Mouse (Mus musculus) CH12.LX (cell line): Measurements from ENCODE around the gene Bcl6b. TPM values are rescaled to one million over a fixed set of nuclear protein-coding genes. Genes with fewer than 3 reads are reported as not detected.

Source experiments
- DNase-seq: peaks from one replicate; pipeline ENCODE4 v3.0.0-alpha.2; 2013; ENCODE audit errors: extremely low read depth
- H3K27ac ChIP-seq: 2 replicates; pipeline ENCODE4 v1.5.1; 2012; ENCODE audit warnings: low read depth, mild to moderate bottlenecking, control low read depth, moderate library complexity; ENCODE audit not compliant: insufficient read depth
- H3K27me3 ChIP-seq: replicated peaks from 2 replicates; pipeline ENCODE3; 2012; ENCODE audit warnings: inconsistent platforms
- H3K36me3 ChIP-seq, 2 experiments: replicated peaks in 1 of 2; 2 replicates each; pipeline versions ENCODE3 to v1.6.1; 2012; ENCODE audit warnings: inconsistent platforms in 1 of 2, low read length in 1 of 2, mild to moderate bottlenecking in 1 of 2, mixed read lengths in 1 of 2, moderate library complexity in 1 of 2; ENCODE audit not compliant: control insufficient read depth in 1 of 2, insufficient read depth in 1 of 2
- H3K4me1 ChIP-seq, 2 experiments: 2 replicates each; pipeline ENCODE4 v1.6.1; 2012; ENCODE audit warnings: inconsistent platforms in 1 of 2, moderate library complexity in 1 of 2; ENCODE audit not compliant: insufficient read depth in 2 of 2, control insufficient read depth in 1 of 2
- H3K4me2 ChIP-seq: 2 replicates; pipeline ENCODE4 v1.6.1; 2012; ENCODE audit warnings: low read depth, mild to moderate bottlenecking, control low read depth; ENCODE audit not compliant: poor library complexity, insufficient read depth, severe bottlenecking
- H3K4me3 ChIP-seq, 3 experiments: fragments of 150-350 bp in 1 of 3; sonication (generic) in 1 of 3; replicated peaks in 1 of 3; 2 replicates each; pipeline versions ENCODE3 to v1.5.1; 2011 to 2012; ENCODE audit warnings: low read depth in 2 of 3, low read length in 2 of 3, mild to moderate bottlenecking in 2 of 3, moderate library complexity in 2 of 3, control low read depth in 1 of 3, improper control_type of control experiment in 1 of 3, inconsistent platforms in 1 of 3, mixed read lengths in 1 of 3; ENCODE audit not compliant: poor library complexity in 1 of 3
- H3K79me2 ChIP-seq: replicated peaks from 2 replicates; pipeline ENCODE4 v1.6.1; 2012; ENCODE audit warnings: mild to moderate bottlenecking, moderate library complexity; ENCODE audit not compliant: control insufficient read depth, poor library complexity, insufficient read depth, severe bottlenecking; ENCODE audit errors: extremely low read depth
- H3K9ac ChIP-seq: 2 replicates; pipeline ENCODE4 v1.6.1; 2012; ENCODE audit warnings: low read depth, mild to moderate bottlenecking, control low read depth, moderate library complexity; ENCODE audit not compliant: insufficient read depth
- H3K9me3 ChIP-seq: replicated peaks from 2 replicates; pipeline ENCODE3; 2012; ENCODE audit warnings: low read length, inconsistent platforms, mixed read lengths
- BHLHE40 ChIP-seq: IDR thresholded peaks from 2 replicates; pipeline ENCODE4 v1.6.1; 2011; ENCODE audit warnings: mild to moderate bottlenecking, low read depth, low read length, improper control_type of control experiment
- CHD1 ChIP-seq: IDR thresholded peaks from 2 replicates; pipeline ENCODE4 v1.6.1; 2012; ENCODE audit warnings: low read depth, low read length, improper control_type of control experiment, inconsistent platforms
- CTCF ChIP-seq, 2 experiments: IDR thresholded peaks in 1 of 2; conservative IDR thresholded peaks in 1 of 2; 2 replicates each; pipeline ENCODE4 v1.5.1; 2011 to 2012; ENCODE audit warnings: low read depth in 2 of 2, low read length in 2 of 2, improper control_type of control experiment in 1 of 2, inconsistent platforms in 1 of 2, mild to moderate bottlenecking in 1 of 2, moderate library complexity in 1 of 2
- E2F4 ChIP-seq: IDR thresholded peaks from 2 replicates; pipeline ENCODE4 v1.6.1; 2011; ENCODE audit warnings: low read depth, low read length, improper control_type of control experiment; ENCODE audit not compliant: insufficient replicate concordance
- ELF1 ChIP-seq: IDR thresholded peaks from 2 replicates; pipeline ENCODE4 v1.6.1; 2014; ENCODE audit warnings: low read depth, mild to moderate bottlenecking, inconsistent platforms, low read length, improper control_type of control experiment
- EP300 ChIP-seq: IDR thresholded peaks from 2 replicates; pipeline ENCODE4 v1.6.1; 2011; ENCODE audit warnings: low read length, improper control_type of control experiment
- ETS1 ChIP-seq: conservative IDR thresholded peaks from 2 replicates; pipeline ENCODE4 v1.6.1; 2012; ENCODE audit warnings: low read depth, mild to moderate bottlenecking, inconsistent platforms, low read length, improper control_type of control experiment, moderate library complexity
- GABPA ChIP-seq: IDR thresholded peaks from 2 replicates; pipeline ENCODE4 v1.6.1; 2012; ENCODE audit warnings: low read depth, low read length, improper control_type of control experiment, inconsistent platforms; ENCODE audit not compliant: insufficient replicate concordance
- IRF4 ChIP-seq: IDR thresholded peaks from 2 replicates; pipeline ENCODE4 v1.6.1; 2014; ENCODE audit warnings: low read depth, mild to moderate bottlenecking, inconsistent platforms, low read length, improper control_type of control experiment
- JUN ChIP-seq: IDR thresholded peaks from 2 replicates; pipeline ENCODE4 v1.6.1; 2011; ENCODE audit warnings: low read depth, mild to moderate bottlenecking, low read length, improper control_type of control experiment, moderate library complexity; ENCODE audit not compliant: insufficient read depth
- JUND ChIP-seq: conservative IDR thresholded peaks from 2 replicates; pipeline ENCODE4 v1.6.1; 2011; ENCODE audit warnings: low read depth, low read length, improper control_type of control experiment
- KAT2A ChIP-seq: IDR thresholded peaks from 2 replicates; pipeline ENCODE4 v1.6.1; 2012; ENCODE audit warnings: low read length, improper control_type of control experiment, inconsistent platforms; ENCODE audit not compliant: insufficient replicate concordance
- MAFK ChIP-seq: IDR thresholded peaks from 2 replicates; pipeline ENCODE4 v1.6.1; 2011; ENCODE audit warnings: low read length, improper control_type of control experiment; ENCODE audit not compliant: insufficient replicate concordance
- MAX ChIP-seq: IDR thresholded peaks from 2 replicates; pipeline ENCODE4 v1.6.1; 2011; ENCODE audit warnings: low read length, improper control_type of control experiment
- MXI1 ChIP-seq: IDR thresholded peaks from 2 replicates; pipeline ENCODE4 v1.6.1; 2011; ENCODE audit warnings: mild to moderate bottlenecking, low read depth, low read length, improper control_type of control experiment
- MYC ChIP-seq: IDR thresholded peaks from 2 replicates; pipeline ENCODE4 v1.6.1; 2011; ENCODE audit warnings: low read depth, mild to moderate bottlenecking, improper control_type of control experiment, low read length
- NELFE ChIP-seq: IDR thresholded peaks from 2 replicates; pipeline ENCODE4 v1.6.1; 2011; ENCODE audit warnings: low read depth, low read length, improper control_type of control experiment
- POLR2A ChIP-seq: IDR thresholded peaks from 2 replicates; pipeline ENCODE4 v1.6.1; 2011; ENCODE audit warnings: low read depth, mild to moderate bottlenecking, improper control_type of control experiment, low read length
- RAD21 ChIP-seq: IDR thresholded peaks from 2 replicates; pipeline ENCODE4 v1.6.1; 2011; ENCODE audit warnings: low read depth, mild to moderate bottlenecking, low read length, improper control_type of control experiment, moderate library complexity
- RCOR1 ChIP-seq: conservative IDR thresholded peaks from 2 replicates; pipeline ENCODE4 v1.6.1; 2012; ENCODE audit warnings: low read depth, mild to moderate bottlenecking, inconsistent platforms, low read length, improper control_type of control experiment
- SIN3A ChIP-seq: IDR thresholded peaks from 2 replicates; pipeline ENCODE4 v1.6.1; 2012; ENCODE audit warnings: low read length, improper control_type of control experiment, inconsistent platforms
- SMC3 ChIP-seq: IDR thresholded peaks from 2 replicates; pipeline ENCODE4 v1.6.1; 2011; ENCODE audit warnings: low read depth, low read length, improper control_type of control experiment
- TCF12 ChIP-seq: IDR thresholded peaks from 2 replicates; pipeline ENCODE4 v1.6.1; 2014; ENCODE audit warnings: low read depth, mild to moderate bottlenecking, inconsistent platforms, low read length, improper control_type of control experiment
- UBTF ChIP-seq: IDR thresholded peaks from 2 replicates; pipeline ENCODE4 v1.6.1; 2012; ENCODE audit warnings: low read depth, mild to moderate bottlenecking, inconsistent platforms, low read length, improper control_type of control experiment, moderate library complexity
- USF1 ChIP-seq: IDR thresholded peaks from 2 replicates; pipeline ENCODE4 v1.6.1; 2014; ENCODE audit warnings: low read depth, mild to moderate bottlenecking, inconsistent platforms, low read length, improper control_type of control experiment
- ZC3H11A ChIP-seq: IDR thresholded peaks from 2 replicates; pipeline ENCODE4 v1.6.1; 2012; ENCODE audit warnings: low read depth, mild to moderate bottlenecking, inconsistent platforms, low read length, improper control_type of control experiment
- ZKSCAN1 ChIP-seq: IDR thresholded peaks from 2 replicates; pipeline ENCODE4 v1.6.1; 2012; ENCODE audit warnings: low read depth, inconsistent platforms, low read length, improper control_type of control experiment, borderline replicate concordance
- ZMIZ1 ChIP-seq: IDR thresholded peaks from 2 replicates; pipeline ENCODE4 v1.6.1; 2012; ENCODE audit warnings: low read depth, mild to moderate bottlenecking, inconsistent platforms, low read length, improper control_type of control experiment
- ZNF384 ChIP-seq: IDR thresholded peaks from 2 replicates; pipeline ENCODE4 v1.6.1; 2012; ENCODE audit warnings: low read depth, low read length, improper control_type of control experiment, inconsistent platforms
- dilution Hi-C: fragments of 300-500 bp; cut with MboI; formaldehyde crosslinking; loops from 2 replicates; pipeline ENCODE4 v1.14.3; 2020; ENCODE audit warnings: low sequenced_read_pairs; ENCODE audit not compliant: extremely low pct_unique_long_range_greater_than_20kb, extremely low pct_ligation_motif_present
- in situ Hi-C: fragments of 300-500 bp; cut with MboI; formaldehyde crosslinking; loops from 3 replicates; pipeline ENCODE4 v1.14.3; 2019; ENCODE audit warnings: low sequenced_read_pairs, low pct_ligation_motif_present, low pct_unique_long_range_greater_than_20kb, mixed read lengths
- polyA plus RNA-seq: library from polyadenylated mRNA; unstranded; fragments of >175 nt; gene quantifications from 2 replicates; pipeline ENCODE4 v1.2.1, GENCODE M21; 2012; ENCODE audit warnings: low read depth; ENCODE audit not compliant: insufficient read length
- total RNA-seq, 2 experiments: library from RNA; depleted of rRNA; stranded (reverse); fragments of 300-350 nt in 1 of 2; fragments of >200 nt in 1 of 2; gene quantifications; 2 replicates each; pipeline ENCODE4 v1.2.3; 2012 to 2014

The Bcl6b gene
- total and polyA plus RNA-seq, 3 experiments, result 0.54 to 1.7 (median 0.71) TPM

- in situ Hi-C loops (loop anchor here (25.0 kb wide), 2 partner anchors 370 to 520 kb away; partner anchors contain the start of genes 4930544D05Rik, Chrne and Zfp3), dilution Hi-C loops (no loop called here)
- no peaks in the 10 kb centered on the region for H3K36me3 ChIP-seq
Measured at GRCm38 (mm10) chr11:70242591-70242990, 13.0 kb upstream of the Bcl6b start.

DNA sequence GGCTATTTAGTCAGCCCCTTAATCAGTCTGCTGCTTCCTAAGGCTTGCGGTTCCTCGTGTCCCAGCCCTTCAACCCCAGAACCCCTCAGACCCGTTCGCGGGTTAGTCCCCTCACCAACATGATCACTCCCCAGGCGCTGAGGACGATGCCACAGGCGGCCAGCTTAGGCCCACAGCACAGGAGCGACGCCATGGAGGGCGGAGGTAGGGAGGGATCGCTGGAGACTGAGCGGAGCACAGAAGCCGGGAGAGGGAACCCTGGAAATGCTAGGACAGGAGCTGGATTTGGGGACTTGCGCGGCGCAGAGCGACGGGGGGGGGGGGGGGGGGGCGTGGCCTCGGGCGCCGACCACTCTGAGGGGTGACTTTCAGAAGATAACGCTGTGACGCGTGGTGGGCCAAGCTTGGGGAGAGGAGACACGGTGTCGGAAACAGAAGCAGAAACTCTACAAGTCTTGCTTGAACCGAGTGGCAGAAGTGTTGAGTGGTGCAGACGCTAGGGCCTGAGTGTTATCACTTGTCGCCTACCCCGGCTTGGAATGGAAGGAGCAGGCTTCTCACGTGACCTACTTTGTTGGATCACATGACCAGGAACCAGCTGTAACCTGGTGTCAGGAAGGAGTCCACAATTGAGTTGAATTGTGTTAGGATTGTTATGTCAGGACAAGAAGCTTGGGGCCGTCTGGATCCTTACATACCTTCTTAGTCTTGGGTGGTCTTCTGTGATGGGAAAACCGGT is 10.1 kb upstream of the Bcl6b start, which contains the start of the genes Gm21988 and Rnasek:
TSS of gene Gm21988 (minus strand) at position 290 of the 739 bp plus-strand sequence.
TSS of gene Rnasek (minus strand) at position 302 of the 739 bp plus-strand sequence.
- H3K4me3 ChIP-seq, result peak within 1 kb of the TSS; percentile 77 to 96 (median 79)
- dilution Hi-C loops (no loop called here), in situ Hi-C loops (loop anchor here (25.0 kb wide), 2 partner anchors 373 to 523 kb away; partner anchors contain the start of genes 4930544D05Rik, Chrne and Zfp3)
- peaks cover 4 to 22% of the 10 kb centered on the region in 2 experiments for H3K4me1 ChIP-seq
- H3K9me3 ChIP-seq, result no peaks in the 10 kb centered on the region
- peak within 1 kb of the TSS; percentile 78 for H3K27ac ChIP-seq
- H3K9ac ChIP-seq, result peak within 1 kb of the TSS; percentile 68
- peaks cover 12% of the 10 kb centered on the region for H3K79me2 ChIP-seq
- peak within 1 kb of the TSS; percentile 93 for H3K4me2 ChIP-seq
- H3K27me3 ChIP-seq, result peaks cover 14% of the 10 kb centered on the region
- DNase-seq, result peak; percentile 86
- H3K36me3 ChIP-seq, result peaks cover 9 to 18% of the 10 kb centered on the region in 2 experiments
- TF ChIP-seq USF1, result peak; percentile 98
- TF ChIP-seq ZMIZ1, result no peak; the same call in 1 of the 2 replicates
- TF ChIP-seq KAT2A, result 0 out of 2 replicates have a peak, but pooled peaks have one; percentile 20
- no peak for TF ChIP-seq RAD21
- TF ChIP-seq JUN, result no peak
- TF ChIP-seq ZNF384, result no peak
- TF ChIP-seq CHD1, result peak; percentile 100
- TF ChIP-seq RCOR1, result no peak; the same call in 1 of the 2 replicates
- peak; percentile 100 for TF ChIP-seq SIN3A
- TF ChIP-seq POLR2A, result peak; percentile 49
- TF ChIP-seq IRF4, result peak; percentile 71
- TF ChIP-seq E2F4, result no peak
- TF ChIP-seq EP300, result no peak
- peak; percentile 97 for TF ChIP-seq MAX
- TF ChIP-seq ELF1, result peak; percentile 84
- peak; percentile 56 for TF ChIP-seq ETS1
- TF ChIP-seq ZKSCAN1, result no peak
- no peak; the same call in 1 of the 2 replicates for TF ChIP-seq GABPA
- peak; percentile 63 for TF ChIP-seq MXI1
- TF ChIP-seq TCF12, result peak; percentile 39; the same call in 1 of the 2 replicates
- peak; percentile 25 for TF ChIP-seq NELFE
- no peak for TF ChIP-seq JUND
- no peak for TF ChIP-seq ZC3H11A
- TF ChIP-seq CTCF (conservative IDR thresholded peaks at IDR 0.05 in 1 of 2, IDR thresholded peaks at IDR 0.05 in 1 of 2; ENCODE audit: low read depth in 2 of 2, low read length in 2 of 2), result no peak
- 0 out of 2 replicates have a peak, but pooled peaks have one; percentile 2 for TF ChIP-seq MAFK
- no peak for TF ChIP-seq MYC
- TF ChIP-seq SMC3, result no peak
- TF ChIP-seq UBTF, result no peak

More at GRCm38 (mm10) chr11:70242591-70242990, 13.0 kb upstream of the Bcl6b start:
- Histone ChIP-seq H3K9me3 (no peaks in the 10 kb centered on the region), H3K4me3 (no peak overlapping the region), H3K79me2 (peaks cover 12% of the 10 kb centered on the region)
- DNase-seq, result no peak
- TF ChIP-seq JUND (no peak), BHLHE40 (no peak), ETS1 (no peak), EP300 (no peak), UBTF (no peak), POLR2A (no peak), MYC (no peak), MAX (no peak)
- TF ChIP-seq, all 38 proteins: peak for 0
- H3K4me2 ChIP-seq, result no peak overlapping the region
- H3K27ac ChIP-seq, result no peak overlapping the region
- H3K27me3 ChIP-seq, result peaks cover 33% of the 10 kb centered on the region
- H3K4me1 ChIP-seq, result peaks cover 0 to 9% of the 10 kb centered on the region in 2 experiments; a peak in 2 of 4 replicates
- H3K9ac ChIP-seq, result no peak overlapping the region
